Mouse (Mus musculus): Measurements from ENCODE around the gene Ehbp1l1. TPM values are rescaled to one million over a fixed set of nuclear protein-coding genes. Genes with fewer than 3 reads are reported as not detected.
A peak's percentile ranks its signal among the peaks of the same experiment; 100 is the strongest.

Gene Ehbp1l1
- total RNA-seq, 2 experiments from 2014 or later = 41.9 to 48.6 TPM

DNA sequence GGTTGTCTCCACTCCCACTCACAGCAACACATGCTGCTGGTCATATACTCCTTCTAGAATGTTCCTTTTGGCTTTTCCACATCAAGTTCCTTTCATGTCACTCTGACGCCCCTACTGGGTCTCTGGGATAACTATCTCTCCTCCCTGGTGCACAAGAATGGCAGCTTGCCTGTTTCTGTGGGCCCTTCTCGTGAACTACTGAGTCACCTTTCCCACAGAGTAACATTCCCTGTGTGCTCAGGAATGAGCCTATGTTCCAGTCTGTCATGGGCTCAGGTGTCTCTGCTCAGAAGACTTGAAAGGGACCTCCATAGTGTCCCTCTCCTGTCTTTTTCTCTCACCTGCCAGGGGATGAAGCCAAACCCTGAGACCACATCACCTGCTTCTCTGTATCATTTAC is 13.3 kb upstream of the Ehbp1l1 start:
- DNase-seq = no peak
- intact Hi-C loops (cut with DNase I) = no loop called here

GRCm38 (mm10) chr19:5734325-5734724 is 8.2 kb upstream of the Ehbp1l1 start:
- intact Hi-C loops (cut with DNase I) = no loop called here
- DNase-seq = no peak

DNA sequence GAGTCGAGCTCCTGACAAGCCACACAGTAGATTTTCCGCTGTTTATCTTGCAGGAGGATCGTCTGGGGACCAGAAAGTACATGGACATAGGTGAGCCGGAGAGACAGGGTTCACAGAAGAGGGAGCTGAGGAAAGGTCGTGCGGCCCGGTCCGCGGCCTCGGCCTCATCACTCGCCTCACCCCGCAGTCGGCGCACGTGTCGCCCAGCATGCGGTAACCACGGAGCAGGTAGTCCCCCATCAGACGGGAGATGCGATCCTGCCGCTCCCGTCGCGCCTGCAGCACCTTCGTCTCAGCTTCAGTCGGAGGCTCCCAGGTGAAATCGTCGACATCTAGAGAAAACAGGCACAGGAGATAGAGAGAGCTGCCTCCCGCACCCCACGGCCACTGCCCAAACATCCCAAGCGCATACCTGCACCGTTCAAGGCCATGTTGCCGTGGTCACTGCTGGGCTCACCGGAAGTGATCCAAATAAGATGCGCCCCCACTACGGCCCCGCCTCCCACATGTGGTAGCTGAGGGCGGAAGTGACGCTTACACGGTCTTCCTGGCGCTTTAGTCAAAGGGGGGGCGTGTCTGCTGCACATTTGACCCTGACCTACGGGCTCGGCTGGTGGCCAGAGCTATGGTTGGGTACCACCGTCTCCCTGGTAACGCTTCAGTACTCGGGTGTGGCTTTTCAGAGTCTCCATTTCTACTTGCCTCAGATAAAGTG is 5.3 kb upstream of the Ehbp1l1 start:
- intact Hi-C loops (cut with DNase I) = no loop called here
- peak; percentile 95 for DNase-seq

GRCm38 (mm10) chr19:5730314-5731186 is 4.4 kb upstream of the Ehbp1l1 start:
- intact Hi-C loops (cut with DNase I) = no loop called here
- DNase-seq = peak; percentile 75

DNA sequence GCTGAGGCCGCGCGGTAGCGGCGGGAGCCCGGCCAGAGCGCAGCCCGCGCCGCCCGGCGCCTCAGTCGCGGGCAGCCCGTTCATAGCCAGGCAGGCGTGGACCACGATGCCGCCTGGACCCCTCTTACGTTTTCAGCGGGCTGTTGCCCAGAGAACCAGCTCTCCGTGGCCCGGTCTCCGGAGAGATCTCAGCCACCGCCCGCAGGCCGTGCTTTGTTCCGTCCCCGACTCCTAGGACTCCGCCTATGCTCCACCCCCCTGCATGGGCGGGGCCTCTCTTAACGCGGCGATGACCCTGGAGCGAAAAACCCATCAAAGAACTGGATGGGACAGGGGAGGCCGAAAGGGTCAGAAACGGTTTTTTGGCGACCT is 3.3 kb upstream of the Ehbp1l1 start, which contains the start of gene Fam89b:
Fam89b (minus strand) TSS at position 210 of the 372 bp plus-strand sequence.
- DNase-seq = peak; percentile 93
- intact Hi-C loops (cut with DNase I) = no loop called here

DNA sequence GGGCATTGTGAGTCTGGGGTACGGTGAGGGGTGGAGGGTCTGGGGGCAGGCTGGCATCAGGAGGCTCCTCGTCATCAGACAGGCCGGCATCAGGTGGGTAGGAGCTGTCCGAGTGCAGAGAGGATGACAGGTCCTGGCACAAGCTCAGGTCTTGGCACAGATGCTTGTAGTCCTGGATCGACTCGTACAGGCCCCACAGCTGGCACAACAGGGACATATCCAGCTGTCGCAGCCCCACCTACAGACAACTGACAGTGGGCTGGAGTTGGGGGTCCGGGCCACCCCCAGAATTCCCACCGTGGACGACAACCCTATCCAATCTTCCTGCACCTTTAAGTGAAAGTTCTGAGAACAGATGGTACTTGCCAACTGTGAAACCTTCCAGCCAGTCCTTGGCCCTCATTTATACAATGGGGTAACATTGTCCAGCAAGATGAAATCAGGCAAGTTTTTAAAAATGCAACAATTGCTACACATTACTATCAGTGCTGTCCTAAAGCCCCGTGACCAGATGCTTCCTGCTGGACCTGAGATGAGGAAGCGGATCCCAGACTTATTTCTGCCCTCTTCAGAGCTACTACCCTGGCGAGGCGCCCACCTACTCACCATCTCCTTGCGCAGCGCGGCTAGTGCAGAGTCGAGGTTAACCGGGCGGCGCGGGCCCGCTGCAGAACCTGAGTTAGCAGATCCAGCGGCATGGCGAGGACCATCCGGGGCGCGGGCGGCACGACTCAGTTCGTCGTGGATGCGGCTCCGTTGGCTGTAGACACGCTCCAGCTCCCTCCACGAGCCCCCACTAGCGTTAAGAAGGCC is 2.7 kb upstream of the Ehbp1l1 start:
- peak; percentile 83 for DNase-seq
- intact Hi-C loops (cut with DNase I) = no loop called here

DNA sequence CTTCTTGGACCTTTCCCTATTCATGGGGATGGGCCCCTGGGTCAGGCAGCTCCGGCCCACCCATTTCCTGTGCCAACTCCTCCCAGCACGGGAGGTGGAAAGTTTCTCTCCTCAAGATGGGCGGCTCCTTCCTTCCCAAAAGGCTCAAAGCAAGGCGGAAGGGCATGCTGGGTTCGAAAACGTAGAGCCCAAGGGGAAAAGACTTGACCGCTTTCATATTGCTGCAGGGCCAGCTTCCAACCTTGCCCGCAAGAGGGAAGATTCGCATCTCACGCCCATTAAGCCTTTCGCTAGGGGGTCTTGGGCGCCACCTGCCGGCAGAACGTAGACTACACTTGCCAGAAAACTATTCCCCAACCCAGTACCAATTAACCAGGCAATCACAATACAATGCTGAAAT is 1.6 kb upstream of the Ehbp1l1 start:
- peak; percentile 91 for DNase-seq
- intact Hi-C loops (cut with DNase I) = no loop called here

- DNase-seq = no peak
- intact Hi-C loops (cut with DNase I) = no loop called here
Observed at GRCm38 (mm10) chr19:5726961-5727578, 953 bp upstream of the Ehbp1l1 start.

GRCm38 (mm10) chr19:5725029-5725707 is 949 bp downstream of the Ehbp1l1 start:
- intact Hi-C loops (cut with DNase I) = no loop called here
- DNase-seq = no peak

- no peak for DNase-seq
- intact Hi-C loops (cut with DNase I) = no loop called here
Observed at GRCm38 (mm10) chr19:5724549-5724941, 1.6 kb downstream of the Ehbp1l1 start.

DNA sequence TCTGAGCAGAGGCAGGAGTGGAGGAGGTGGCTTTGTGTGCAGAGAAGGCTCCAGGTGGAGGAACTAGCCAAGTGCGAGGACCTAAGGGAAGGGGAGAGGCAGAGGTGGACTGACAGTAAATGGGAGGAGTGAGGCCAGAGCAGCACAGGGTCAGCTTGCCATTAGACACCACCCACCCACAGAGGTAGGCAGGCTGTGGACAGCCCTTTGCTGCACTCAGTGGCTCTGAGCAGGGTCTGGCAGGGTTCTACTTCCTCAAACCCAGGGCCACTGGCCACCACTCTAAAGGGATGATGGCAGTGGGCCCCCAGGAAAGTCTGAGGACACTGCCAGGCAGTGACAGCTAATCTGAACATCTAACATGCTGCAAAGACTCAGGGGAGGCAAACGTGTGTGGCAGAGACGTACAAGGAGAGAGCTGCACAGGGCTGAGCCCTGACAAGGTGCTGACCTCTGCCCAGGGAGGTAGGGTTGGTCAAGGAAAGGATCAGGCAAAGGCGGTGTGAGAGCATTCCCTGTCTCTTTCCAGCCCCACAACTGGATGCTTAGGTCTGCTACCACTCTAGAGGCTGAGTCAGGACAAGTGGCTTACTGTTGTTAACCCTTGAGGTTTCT is 2.1 kb downstream of the Ehbp1l1 start:
- intact Hi-C loops (cut with DNase I) = no loop called here
- no peak for DNase-seq

DNA sequence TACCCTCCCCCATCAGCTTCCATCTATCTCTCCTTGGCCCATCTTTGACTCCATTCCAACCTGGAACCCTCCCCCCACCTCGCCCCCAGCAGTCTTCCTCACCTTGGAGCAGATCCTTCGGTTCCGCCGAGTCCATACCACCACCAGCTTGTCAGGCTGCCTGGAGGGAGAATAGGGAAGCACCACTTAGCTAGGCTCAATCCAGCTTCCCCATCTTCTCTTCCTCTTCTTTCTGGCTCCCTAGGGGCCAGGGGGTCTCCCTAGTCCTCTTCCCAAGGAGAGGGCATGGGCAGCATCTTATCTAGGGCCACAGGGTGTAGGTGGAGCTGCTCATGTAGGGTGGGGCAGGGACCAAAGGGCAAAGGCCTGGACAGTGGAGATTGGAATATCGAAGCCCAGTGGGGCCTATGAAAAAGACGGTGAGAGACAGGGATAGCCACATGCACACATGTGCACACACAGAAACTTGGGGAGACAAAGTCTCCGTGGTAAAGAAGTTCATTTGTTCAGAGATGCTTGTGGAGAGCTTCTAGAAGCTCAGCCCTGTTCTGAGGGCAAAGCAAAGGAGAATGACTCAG is 3.2 kb downstream of the Ehbp1l1 start:
- no peak for DNase-seq
- intact Hi-C loops (cut with DNase I) = no loop called here

- intact Hi-C loops (cut with DNase I) = no loop called here
- no peak for DNase-seq
Observed at GRCm38 (mm10) chr19:5721233-5721632, 4.9 kb downstream of the Ehbp1l1 start.

- no peak for DNase-seq
- intact Hi-C loops (cut with DNase I) = loop anchor here (10.0 kb wide), 1 partner anchor 58 kb away; the partner anchor contains the start of gene Scyl1
Observed at GRCm38 (mm10) chr19:5716955-5717354, 9.2 kb downstream of the Ehbp1l1 start.

DNA sequence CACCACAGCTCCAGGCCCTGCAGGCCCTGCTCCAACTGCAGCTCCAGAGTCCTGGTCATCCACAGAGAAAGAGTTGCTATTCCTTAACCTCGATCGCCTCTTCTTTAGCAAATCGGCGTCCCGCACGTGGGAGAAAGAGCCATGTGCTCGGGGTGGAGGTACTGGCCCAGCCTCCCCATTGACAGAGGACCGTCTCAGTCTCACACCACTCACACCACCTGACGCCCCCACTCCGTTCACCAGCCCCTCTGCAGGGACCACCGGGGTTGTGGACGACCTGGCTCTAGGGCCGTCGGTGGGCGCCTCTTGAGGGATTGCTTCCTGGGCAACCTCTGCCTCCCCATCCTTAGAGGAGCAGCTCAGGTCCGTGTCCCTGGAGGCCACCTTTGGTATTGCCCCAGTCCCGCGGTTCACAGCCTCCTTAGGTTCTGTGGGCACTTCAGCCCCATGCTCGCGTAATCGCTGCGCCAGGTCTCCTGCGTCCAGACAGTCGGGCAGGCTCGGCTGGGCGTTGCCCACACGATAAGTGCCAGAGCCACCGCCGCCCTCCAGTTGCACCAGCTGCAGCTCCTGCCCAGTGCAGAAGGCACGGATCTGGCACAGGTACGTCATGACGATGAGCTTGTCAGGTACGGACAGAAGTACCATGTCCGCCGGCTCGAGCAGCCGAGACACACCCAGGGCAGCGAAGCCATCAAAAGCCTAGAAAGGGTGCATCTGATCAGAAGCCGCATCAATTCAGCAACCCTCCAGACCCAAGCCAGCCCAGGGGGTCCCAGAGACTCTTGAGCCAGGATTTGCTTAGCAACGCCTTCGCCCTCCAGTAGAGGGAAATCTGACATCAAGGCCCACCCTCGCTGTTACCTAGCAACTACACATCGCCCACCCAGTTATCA is 10.1 kb downstream of the Ehbp1l1 start:
- intact Hi-C loops (cut with DNase I) = loop anchor here (10.0 kb wide), 1 partner anchor 59 kb away; the partner anchor contains the start of gene Scyl1
- peak; percentile 71 for DNase-seq

DNA sequence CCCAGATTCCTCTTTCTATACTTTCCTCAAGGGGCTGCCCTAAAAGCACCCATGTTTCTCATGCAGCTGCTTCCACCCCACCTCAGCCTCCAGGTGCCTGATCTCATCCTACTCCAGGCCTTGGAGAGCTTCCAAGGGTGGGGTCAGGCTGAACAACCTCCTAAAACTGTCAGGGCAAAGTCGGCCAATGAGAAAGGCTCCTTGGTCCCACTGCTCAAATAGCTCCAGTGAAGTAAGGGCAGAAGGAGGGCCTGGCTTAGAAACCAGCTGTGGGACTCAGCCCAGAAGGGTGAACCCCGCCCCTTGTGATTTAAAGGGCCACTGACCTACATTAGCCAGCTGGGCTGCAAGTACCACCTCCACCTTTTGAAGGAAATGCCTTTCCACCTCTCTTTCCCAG is 12.4 kb downstream of the Ehbp1l1 start:
- no peak for DNase-seq
- intact Hi-C loops (cut with DNase I) = loop anchor here (10.0 kb wide), 1 partner anchor 61 kb away; the partner anchor contains the start of gene Scyl1

DNA sequence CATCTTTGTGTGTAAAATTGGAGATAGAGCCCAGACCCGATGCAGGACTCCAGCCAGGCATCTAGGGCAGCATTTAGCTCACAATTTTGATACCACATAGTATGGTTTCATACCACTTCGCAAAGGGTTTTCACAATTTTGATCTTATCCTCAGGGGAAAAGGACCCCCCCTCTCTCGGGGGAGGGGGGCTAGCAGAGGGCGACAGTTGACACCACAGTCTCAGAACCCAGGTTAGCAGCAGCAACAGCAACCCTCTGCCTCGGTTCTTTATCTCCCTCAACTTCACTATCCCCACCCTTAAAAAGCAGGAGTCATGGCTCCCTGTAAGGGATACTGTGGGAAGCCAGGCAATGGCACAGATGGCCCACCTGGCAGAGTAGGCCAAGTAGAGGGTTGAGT is 12.9 kb downstream of the Ehbp1l1 start:
- intact Hi-C loops (cut with DNase I) = loop anchor here (10.0 kb wide), 1 partner anchor 62 kb away; the partner anchor contains the start of gene Scyl1
- DNase-seq = no peak

GRCm38 (mm10) chr19:5711907-5712460 is 14.1 kb downstream of the Ehbp1l1 start:
- no peak for DNase-seq
- intact Hi-C loops (cut with DNase I) = loop anchor here (10.0 kb wide), 1 partner anchor 63 kb away; the partner anchor contains the start of gene Scyl1
